Mouse (Mus musculus): ENCODE measurements around the gene Bcl11a. TPM values are rescaled to one million over a fixed set of nuclear protein-coding genes. Genes with fewer than 3 reads are reported as not detected.
A peak's percentile ranks its signal among the peaks of the same experiment; 100 is the strongest.

Gene Bcl11a
- polyA plus RNA-seq, 1 experiment from 2014 or later = 14.0 TPM

DNA sequence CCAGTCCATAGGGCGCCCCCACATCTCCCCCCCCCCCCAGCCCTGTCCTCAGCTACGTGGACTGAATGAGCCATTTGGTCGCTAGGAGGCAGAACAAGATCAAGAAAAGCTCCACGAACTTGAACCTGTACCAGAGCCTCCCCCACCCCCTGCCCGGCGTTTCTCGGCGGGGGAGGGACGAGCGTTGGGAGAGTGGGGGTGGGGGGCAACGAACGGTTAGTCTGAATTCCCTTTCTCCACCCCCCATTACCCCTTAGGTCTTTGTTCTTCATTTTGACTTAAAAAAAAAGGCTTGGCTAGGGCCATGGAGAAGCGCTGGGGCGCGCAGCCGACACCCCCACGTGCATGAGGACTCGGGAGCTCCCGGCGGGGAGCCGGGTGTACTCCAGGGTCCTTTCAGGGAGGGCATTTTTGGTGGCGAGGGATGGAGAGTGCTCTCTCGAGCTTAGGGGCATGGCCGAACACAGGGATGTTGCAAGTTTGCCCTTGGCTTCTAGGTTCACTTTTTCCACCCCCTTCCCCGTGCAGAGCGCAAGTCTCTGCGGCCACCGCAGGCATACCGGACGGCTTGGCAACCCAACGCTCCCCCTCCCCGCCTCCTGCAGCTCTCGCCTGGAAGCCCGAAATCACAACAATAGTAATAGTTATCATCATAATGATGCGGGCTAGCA, 3.3 kb downstream of the Bcl11a start:
- Histone ChIP-seq H3K27ac (peak overlapping the region; percentile 92), H3K9ac (peak overlapping the region; percentile 64), H3K4me1 (replicated peaks) (peaks cover 32% of the 10 kb centered on the region), H3K9me3 (replicated peaks) (no peaks in the 10 kb centered on the region), H3K36me3 (peaks cover 6% of the 10 kb centered on the region; the same call in 1 of the 2 replicates), H3K4me2 (peak overlapping the region; percentile 89), H3K27me3 (no peaks in the 10 kb centered on the region), H3K4me3 (peak overlapping the region; percentile 62)
- ATAC-seq (replicated peaks; ENCODE audit: insufficient number of reproducible peaks, insufficient read depth, low FRiP score, low read depth) = peak; percentile 49; the same call in 1 of the 2 replicates
- under 1% methylated on average over 35 of the region's 35 CpGs for WGBS

DNA sequence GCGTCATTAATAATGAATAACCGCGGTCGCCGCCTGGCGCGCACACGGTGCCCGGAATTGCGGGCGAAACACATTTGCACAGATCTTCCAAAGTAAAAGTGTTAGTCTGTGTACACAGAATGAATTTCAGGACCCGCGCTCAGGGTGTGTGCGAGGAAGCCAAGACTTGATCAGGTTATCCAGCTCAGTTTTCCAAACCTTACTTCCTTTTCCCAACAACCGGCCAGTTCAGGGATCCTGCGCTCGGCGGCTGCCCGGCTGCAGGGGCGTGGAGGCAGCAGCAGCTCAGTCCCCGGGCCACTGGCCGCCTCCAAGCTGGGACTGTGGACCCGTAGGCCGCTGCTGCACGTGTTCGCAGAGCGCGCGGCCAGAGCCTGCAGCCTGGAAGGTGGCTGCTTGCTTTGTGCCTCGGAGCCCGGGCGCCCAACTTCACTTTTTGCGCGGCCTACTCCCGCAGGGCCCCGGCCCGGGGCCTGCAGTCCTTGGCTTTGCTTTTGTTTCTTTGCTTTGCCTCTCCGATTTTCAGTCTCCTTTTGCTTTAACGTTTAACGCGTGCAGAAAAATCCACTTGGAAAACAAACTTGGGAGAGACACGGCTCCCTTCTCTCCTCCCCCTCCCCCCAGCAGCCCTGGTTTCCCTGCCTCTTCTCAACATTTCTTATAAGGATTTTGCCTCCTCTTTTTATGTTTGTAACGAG, 4.0 kb downstream of the Bcl11a start:
- Histone ChIP-seq H3K4me1 (replicated peaks) (peaks cover 36% of the 10 kb centered on the region), H3K27ac (peak overlapping the region; percentile 83), H3K9me3 (replicated peaks) (no peaks in the 10 kb centered on the region), H3K9ac (peak overlapping the region; percentile 64), H3K36me3 (peaks cover 6% of the 10 kb centered on the region; the same call in 1 of the 2 replicates), H3K27me3 (no peaks in the 10 kb centered on the region), H3K4me3 (peak overlapping the region; percentile 62), H3K4me2 (peak overlapping the region; percentile 89)
- ATAC-seq (replicated peaks; ENCODE audit: insufficient number of reproducible peaks, insufficient read depth, low FRiP score, low read depth) = no peak
- WGBS = under 1% methylated on average over 43 of the region's 43 CpGs

- WGBS = 34% methylated on average over 11 of the region's 11 CpGs
- Histone ChIP-seq H3K27me3 (no peaks in the 10 kb centered on the region), H3K4me2 (peak overlapping the region; percentile 89)
Measured at GRCm38 (mm10) chr11:24082385-24083075, 4.7 kb downstream of the Bcl11a start.

DNA sequence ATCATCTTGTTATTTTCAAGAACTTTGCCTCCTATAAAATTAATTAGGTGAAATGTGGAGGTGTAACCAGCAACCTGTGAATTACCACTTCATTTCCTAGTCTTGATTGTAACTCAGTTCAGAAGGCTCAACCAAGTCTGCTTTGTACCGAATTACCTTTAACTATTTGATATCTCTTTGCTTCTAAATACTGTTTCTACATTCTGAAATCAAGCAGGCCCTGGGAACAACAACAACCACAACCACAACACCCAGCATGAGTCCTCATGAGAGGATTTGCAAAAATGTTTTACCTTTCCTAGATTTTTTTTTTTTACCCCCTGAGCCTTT, 5.2 kb downstream of the Bcl11a start:
- Histone ChIP-seq H3K4me1 (replicated peaks) (peaks cover 36% of the 10 kb centered on the region), H3K9me3 (replicated peaks) (no peaks in the 10 kb centered on the region), H3K4me3 (no peak overlapping the region; the same call in 1 of the 2 replicates), H3K36me3 (peaks cover 9% of the 10 kb centered on the region; the same call in 1 of the 2 replicates), H3K27ac (no peak overlapping the region), H3K9ac (no peak overlapping the region), H3K4me2 (peak overlapping the region; percentile 45), H3K27me3 (no peaks in the 10 kb centered on the region)
- 63% methylated on average over 1 of the region's 1 CpGs for whole genome bisulfite sequencing
- no peak for ATAC-seq (replicated peaks; ENCODE audit: insufficient number of reproducible peaks, insufficient read depth, low FRiP score, low read depth)

More at GRCm38 (mm10) chr11:24082385-24083075, 4.7 kb downstream of the Bcl11a start:
- Histone ChIP-seq H3K36me3 (peaks cover 9% of the 10 kb centered on the region; the same call in 1 of the 2 replicates), H3K9ac (peak overlapping the region; percentile 64), H3K27ac (peak overlapping the region; percentile 83), H3K4me3 (peak overlapping the region; percentile 62), H3K4me1 (replicated peaks) (peaks cover 36% of the 10 kb centered on the region), H3K9me3 (replicated peaks) (no peaks in the 10 kb centered on the region)
- ATAC-seq (replicated peaks; ENCODE audit: insufficient number of reproducible peaks, insufficient read depth, low FRiP score, low read depth) = no peak

GRCm38 (mm10) chr11:24083423-24083822, 5.6 kb downstream of the Bcl11a start:
- peaks cover 9% of the 10 kb centered on the region; the same call in 1 of the 2 replicates for H3K36me3 ChIP-seq
- no peak overlapping the region for H3K9ac ChIP-seq
- no peak for ATAC-seq (replicated peaks; ENCODE audit: insufficient number of reproducible peaks, insufficient read depth, low FRiP score, low read depth)
- no peaks in the 10 kb centered on the region for H3K27me3 ChIP-seq
- H3K4me3 ChIP-seq = no peak overlapping the region; the same call in 1 of the 2 replicates
- 38% methylated on average over 7 of the region's 7 CpGs for WGBS
- H3K27ac ChIP-seq = no peak overlapping the region
- H3K9me3 ChIP-seq (replicated peaks) = no peaks in the 10 kb centered on the region
- H3K4me2 ChIP-seq = peak overlapping the region; percentile 45
- H3K4me1 ChIP-seq (replicated peaks) = peaks cover 36% of the 10 kb centered on the region

- H3K9ac ChIP-seq = no peak overlapping the region
- H3K27me3 ChIP-seq = no peaks in the 10 kb centered on the region
- H3K4me1 ChIP-seq (replicated peaks) = peaks cover 33% of the 10 kb centered on the region
- WGBS = 74% methylated on average over 3 of the region's 3 CpGs
- H3K27ac ChIP-seq = no peak overlapping the region
- H3K4me2 ChIP-seq = no peak overlapping the region
- ATAC-seq (replicated peaks; ENCODE audit: insufficient number of reproducible peaks, insufficient read depth, low FRiP score, low read depth) = no peak
- peaks cover 9% of the 10 kb centered on the region; the same call in 1 of the 2 replicates for H3K36me3 ChIP-seq
- no peak overlapping the region for H3K4me3 ChIP-seq
- no peaks in the 10 kb centered on the region for H3K9me3 ChIP-seq (replicated peaks)
Measured at GRCm38 (mm10) chr11:24084077-24084476, 6.2 kb downstream of the Bcl11a start.

DNA sequence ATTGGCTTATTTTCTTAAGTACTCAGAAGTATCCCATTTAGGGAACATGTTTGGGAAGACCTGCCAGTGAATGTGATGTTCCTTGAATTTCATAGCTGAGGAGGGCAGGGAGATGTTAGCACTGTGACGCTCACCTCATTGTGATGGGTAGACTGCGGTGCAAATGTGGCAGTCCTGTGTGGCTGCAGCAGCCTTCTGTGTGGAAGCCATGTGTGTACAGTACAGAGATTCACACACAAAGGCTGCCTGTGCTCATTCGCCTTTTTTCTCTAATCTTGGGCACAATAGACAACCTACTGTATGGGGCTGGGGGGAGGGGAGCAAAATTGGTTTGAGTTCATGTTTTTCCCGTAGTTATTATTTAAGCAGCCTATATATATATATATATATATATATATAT, 6.7 kb downstream of the Bcl11a start:
- WGBS = 89% methylated on average over 4 of the region's 4 CpGs
- Histone ChIP-seq H3K27me3 (no peaks in the 10 kb centered on the region), H3K9ac (no peak overlapping the region), H3K27ac (no peak overlapping the region), H3K4me2 (no peak overlapping the region), H3K36me3 (peaks cover 9% of the 10 kb centered on the region; the same call in 1 of the 2 replicates), H3K9me3 (replicated peaks) (no peaks in the 10 kb centered on the region), H3K4me3 (no peak overlapping the region), H3K4me1 (replicated peaks) (peaks cover 33% of the 10 kb centered on the region)
- no peak for ATAC-seq (replicated peaks; ENCODE audit: insufficient number of reproducible peaks, insufficient read depth, low FRiP score, low read depth)

- Histone ChIP-seq H3K27ac (peak overlapping the region; percentile 6; the same call in 1 of the 2 replicates), H3K36me3 (peaks cover 9% of the 10 kb centered on the region; the same call in 1 of the 2 replicates), H3K4me2 (no peak overlapping the region), H3K4me3 (no peak overlapping the region), H3K9me3 (replicated peaks) (no peaks in the 10 kb centered on the region), H3K27me3 (no peaks in the 10 kb centered on the region), H3K9ac (no peak overlapping the region), H3K4me1 (replicated peaks) (peaks cover 25% of the 10 kb centered on the region)
- ATAC-seq (replicated peaks; ENCODE audit: insufficient number of reproducible peaks, insufficient read depth, low FRiP score, low read depth) = no peak
- WGBS = 38% methylated on average over 6 of the region's 6 CpGs
Measured at GRCm38 (mm10) chr11:24085986-24086385, 8.1 kb downstream of the Bcl11a start.

GRCm38 (mm10) chr11:24087069-24087468, 9.2 kb downstream of the Bcl11a start:
- Histone ChIP-seq H3K4me1 (replicated peaks) (peaks cover 28% of the 10 kb centered on the region), H3K4me2 (no peak overlapping the region), H3K4me3 (no peak overlapping the region), H3K36me3 (peaks cover 9% of the 10 kb centered on the region; the same call in 1 of the 2 replicates), H3K9ac (no peak overlapping the region), H3K27ac (no peak overlapping the region), H3K27me3 (no peaks in the 10 kb centered on the region), H3K9me3 (replicated peaks) (no peaks in the 10 kb centered on the region)
- 72% methylated on average over 4 of the region's 4 CpGs for WGBS
- ATAC-seq (replicated peaks; ENCODE audit: insufficient number of reproducible peaks, insufficient read depth, low FRiP score, low read depth) = no peak

DNA sequence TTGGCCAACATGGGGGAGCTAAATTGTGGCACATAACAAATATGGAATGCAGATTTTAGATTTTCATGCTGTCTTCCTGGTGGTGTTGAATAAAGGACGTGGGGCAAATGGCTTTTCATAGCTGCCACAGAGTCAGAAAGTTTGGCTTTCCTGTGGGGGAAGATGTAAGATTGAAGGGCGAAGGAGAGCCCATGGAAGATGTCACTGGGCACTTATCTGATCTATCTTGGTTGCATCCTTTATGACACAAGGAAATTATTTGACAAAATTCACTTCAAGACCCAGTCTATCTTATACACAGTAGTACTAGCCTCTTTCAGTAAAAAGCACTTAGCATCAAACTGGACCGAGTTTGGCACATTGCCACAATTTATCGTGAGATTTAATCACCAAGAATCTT, 12.6 kb downstream of the Bcl11a start:
- Histone ChIP-seq H3K36me3 (peaks cover 9% of the 10 kb centered on the region; the same call in 1 of the 2 replicates), H3K27ac (no peak overlapping the region), H3K9me3 (replicated peaks) (no peaks in the 10 kb centered on the region), H3K4me2 (no peak overlapping the region), H3K4me3 (no peak overlapping the region), H3K9ac (no peak overlapping the region), H3K4me1 (replicated peaks) (peaks cover 36% of the 10 kb centered on the region), H3K27me3 (no peaks in the 10 kb centered on the region)
- WGBS = 80% methylated on average over 4 of the region's 4 CpGs
- no peak for ATAC-seq (replicated peaks; ENCODE audit: insufficient number of reproducible peaks, insufficient read depth, low FRiP score, low read depth)
